Mouse (Mus musculus): ENCODE data around the gene Socs7. TPM values are rescaled to one million over a fixed set of nuclear protein-coding genes. Genes with fewer than 3 reads are reported as not detected.
"Not testable (repeated sequence)": the region's sequence is repeated elsewhere in the genome, so short reads cannot be mapped to it uniquely, and the experiment has no call there.

Gene Socs7
- 10 to 100 TPM; 16.1 to 19.6 TPM for total RNA-seq (2021)
- long read RNA-seq, experiment 1, partial matches to known transcripts, result 0 of 4 reads
- long read RNA-seq, experiment 1, other reads (novel, unspliced or antisense), result 4 of 4 reads
- long read RNA-seq, experiment 2, partial matches to known transcripts, result 0 of 5 reads
- long read RNA-seq, experiment 2, other reads (novel, unspliced or antisense), result 5 of 5 reads

DNA sequence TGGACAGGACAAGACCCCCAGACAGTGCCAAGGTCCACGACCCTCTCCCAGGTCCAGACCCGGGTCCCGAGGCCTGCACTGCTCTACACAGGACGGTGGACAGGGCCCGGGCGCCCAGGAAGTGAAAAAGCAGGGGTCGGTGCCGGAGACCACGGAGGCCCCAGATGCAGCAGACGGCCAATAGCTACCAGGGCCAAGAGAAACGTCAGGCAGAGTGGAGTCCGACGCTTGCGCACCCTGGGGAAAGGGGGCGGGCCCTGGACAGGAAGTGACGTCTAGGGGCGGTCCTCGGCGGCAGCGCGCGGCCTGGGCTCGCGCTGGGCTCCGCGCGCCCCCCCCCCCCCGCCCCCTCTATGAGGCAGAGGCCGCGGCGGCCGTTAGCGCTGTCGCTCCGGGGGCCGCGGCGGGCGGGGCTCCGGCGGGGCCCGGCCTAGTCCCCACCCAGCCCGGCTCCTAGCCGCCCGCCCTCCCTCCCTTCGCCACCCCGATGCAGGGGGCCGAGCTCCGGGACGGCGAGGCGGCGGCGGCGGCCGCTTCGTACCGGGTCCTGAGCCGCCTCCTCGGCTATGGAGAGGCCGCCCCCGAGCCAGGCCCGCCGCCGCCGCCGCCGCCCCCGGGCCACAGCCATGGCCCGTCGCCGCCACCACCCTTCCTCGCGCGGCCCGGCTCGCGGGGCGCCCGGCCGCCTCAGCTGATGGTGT lies at the start of gene Socs7:
Socs7 (plus strand) TSS at position 604 of the 701 bp plus-strand sequence.
- intact Hi-C loops (cut with DNase I), result loop anchor here (5.0 kb wide), 1 partner anchor 105 kb away; no protein-coding TSS in a partner anchor
- peak; percentile 95 to 98 for DNase-seq

DNA sequence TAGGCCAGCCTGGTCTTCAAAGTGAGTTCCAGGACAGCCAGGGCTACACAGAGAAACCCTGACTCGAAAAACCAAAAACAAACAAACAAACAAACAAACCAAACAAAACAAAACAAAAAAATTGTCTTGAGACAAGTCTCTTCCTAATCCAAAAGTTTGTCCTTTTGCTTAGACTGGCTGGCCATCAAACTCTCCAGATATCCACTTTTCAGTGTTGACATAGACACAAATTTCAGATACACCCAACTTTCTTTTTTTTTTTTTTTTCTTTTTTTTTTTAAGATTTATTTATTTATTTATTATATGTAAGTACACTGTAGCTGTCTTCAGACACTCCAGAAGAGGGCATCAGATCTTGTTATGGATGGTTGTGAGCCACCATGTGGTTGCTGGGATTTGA lies 49.5 kb upstream of the Socs7 start:
- not testable (repeated sequence) for DNase-seq
- intact Hi-C loops (cut with DNase I), result loop anchor here (5.0 to 10.0 kb wide), 3 partner anchors 48 to 116 kb away; no protein-coding TSS in a partner anchor

DNA sequence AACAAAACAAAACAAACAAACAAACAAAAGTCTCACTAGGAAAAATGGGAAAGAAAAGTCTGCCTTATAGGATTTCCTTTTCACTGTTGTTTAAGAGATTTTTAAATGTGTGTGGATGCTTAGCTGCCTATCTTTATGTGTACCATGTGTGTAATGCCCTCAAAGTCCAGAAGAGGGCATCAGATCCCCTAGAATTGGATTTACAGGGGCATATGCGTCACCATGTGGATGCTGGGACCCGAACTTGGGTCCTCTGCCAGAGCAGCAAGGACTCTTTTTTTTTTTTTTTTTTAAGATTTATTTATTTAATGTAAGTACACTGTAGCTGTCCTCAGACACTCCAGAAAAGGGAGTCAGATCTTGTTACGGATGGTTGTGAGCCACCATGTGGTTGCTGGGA lies 48.2 kb upstream of the Socs7 start:
- intact Hi-C loops (cut with DNase I), result loop anchor here (2.0 to 10.0 kb wide), 4 partner anchors 33 to 117 kb away; partner anchors contain the start of gene Npepps
- DNase-seq, result no peak

DNA sequence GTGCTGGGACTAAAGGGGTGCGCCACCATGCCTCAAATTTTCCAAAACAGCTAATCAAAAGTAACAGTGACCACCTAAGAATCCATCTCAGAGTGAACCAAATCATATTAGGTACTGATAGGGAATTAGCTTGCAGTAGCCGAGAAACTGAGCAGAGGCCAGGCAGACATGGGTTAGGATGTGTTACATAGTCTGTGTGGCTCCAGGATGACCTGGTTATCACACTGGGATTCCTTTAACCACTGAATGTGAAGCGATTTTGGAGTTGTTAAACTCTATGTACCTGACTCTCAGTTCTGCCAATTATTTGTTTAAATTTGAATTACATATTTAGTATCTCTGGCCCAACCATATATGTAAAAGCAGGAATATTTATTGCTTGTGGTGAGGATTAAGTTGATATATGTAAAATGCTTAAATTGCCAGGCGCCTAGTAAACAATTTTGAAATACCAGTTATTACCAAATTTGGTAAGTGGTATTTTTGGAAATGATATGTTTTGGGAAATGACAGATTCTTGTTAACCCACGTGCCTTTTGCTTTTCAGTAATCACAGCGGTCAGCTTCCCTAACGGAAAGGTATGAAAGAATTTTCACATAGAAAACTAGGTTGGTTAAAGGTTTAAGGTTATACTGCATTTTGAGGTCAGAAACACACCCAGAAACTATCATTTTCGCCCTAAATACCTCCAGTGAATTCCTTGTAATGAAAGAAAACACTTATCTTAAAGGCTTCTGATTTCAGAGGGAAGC lies 47.4 kb upstream of the Socs7 start:
- no peak for DNase-seq
- intact Hi-C loops (cut with DNase I), result loop anchor here (2.0 to 10.0 kb wide), 4 partner anchors 34 to 118 kb away; partner anchors contain the start of gene Npepps

DNA sequence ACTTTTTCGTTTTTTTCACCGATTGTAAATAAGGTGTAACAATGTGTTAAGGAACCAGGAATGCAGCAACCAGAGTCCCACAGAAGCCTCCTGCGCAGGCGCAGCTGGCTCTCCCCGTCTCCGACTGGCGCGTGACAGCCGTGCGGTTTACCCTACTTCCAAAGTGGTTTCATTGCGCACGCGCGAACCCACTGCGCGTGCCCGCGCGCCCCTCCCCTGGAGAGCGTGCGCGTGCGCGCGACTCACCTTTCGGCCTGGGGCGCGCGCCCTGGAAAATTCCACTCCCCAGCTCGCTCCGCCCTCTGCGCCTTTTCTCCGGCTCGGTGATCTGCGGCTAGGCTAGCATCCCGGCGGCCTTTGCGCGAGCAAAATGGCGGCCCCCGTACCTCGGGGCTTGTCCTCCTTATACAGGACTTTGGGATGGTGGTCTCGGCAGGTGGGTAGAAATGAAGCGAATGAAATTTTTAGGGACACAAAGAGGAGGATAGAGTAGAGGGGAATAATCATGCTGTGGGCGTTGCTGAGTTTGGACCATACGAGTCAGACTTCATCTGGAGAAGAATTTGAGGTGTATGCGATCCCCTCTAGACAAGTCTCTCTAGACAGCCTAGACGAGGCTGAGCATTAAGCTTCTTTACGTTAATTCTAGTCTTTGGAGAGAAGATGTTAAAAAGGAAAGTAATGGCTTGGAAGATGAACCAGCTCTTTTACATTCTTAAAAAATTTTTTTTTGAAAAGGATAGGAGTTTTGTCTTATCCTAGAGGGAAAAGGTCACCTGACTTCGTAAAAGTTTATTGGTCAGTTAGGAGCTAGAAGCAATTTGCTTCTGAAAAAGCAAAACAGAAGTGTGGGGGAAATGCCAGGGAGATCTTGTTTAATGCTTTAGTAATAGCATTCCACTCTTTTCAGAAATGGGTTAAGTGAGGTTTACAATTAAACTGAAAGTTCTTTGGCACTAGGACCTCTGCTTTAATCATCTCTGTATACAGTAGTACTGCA lies 46.5 kb upstream of the Socs7 start, which contains the start of gene Mrpl45:
Mrpl45 (plus strand) TSS at position 213 of the 1,000 bp plus-strand sequence.
- DNase-seq, result peak; percentile 99 to 100
- intact Hi-C loops (cut with DNase I), result loop anchor here (2.0 to 10.0 kb wide), 2 partner anchors 35 to 51 kb away; partner anchors contain the start of gene Npepps

DNA sequence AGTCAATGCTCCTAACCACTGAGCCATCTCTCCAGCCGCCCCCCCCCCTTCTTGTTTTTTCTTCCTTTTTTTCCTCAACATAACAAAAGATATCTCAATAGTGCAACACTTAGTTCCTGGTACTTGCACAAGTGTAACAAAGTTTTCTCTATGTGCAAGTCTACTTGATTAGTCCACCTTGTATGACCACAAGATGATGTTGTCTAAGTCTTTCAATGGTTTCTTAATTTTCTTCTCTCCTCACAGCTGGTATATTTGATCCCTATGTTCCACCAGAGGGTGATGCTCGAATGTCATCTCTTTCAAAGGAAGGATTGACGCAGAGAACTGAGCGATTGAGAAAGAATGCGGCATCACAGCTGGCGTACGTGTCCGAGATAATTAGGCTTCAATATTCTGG lies 41.2 kb upstream of the Socs7 start:
- intact Hi-C loops (cut with DNase I), result loop anchor here (10.0 kb wide), 1 partner anchor 246 kb away; no protein-coding TSS in a partner anchor
- no peak for DNase-seq

DNA sequence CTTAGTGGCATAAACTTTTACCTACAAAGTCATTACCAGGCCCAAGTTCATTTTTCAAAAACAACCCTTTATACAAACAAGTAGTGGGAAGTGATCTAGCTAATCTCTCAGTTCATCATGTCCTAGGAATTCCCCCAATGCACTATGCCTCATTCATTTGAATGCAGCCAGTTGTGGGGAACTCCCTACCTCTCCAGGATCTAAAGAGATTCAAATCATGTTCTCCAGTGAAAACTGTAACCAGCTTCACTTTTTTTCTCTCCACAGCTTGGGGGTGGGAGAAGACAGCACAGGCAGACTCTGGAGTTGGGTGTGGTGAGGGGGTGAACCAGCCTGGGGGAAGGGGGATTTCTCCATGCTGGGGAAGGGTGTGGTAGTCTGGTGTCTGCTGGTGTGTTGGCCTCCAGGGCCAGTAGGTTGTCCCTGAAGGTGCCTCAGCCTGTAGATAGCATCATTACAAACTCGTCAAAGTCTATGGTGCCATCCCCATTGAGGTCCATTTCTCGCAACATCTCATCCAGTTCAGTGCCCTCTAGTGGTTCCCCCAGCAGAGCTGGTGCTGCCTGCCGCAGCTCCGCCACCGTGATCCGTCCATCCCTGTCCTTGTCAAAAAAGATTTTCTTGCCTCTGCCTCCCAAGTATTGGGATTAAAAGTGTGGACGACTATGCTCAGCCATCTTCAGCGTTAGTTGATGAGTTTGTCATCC lies 40.3 kb upstream of the Socs7 start:
- DNase-seq, result not testable (repeated sequence)
- intact Hi-C loops (cut with DNase I), result loop anchor here (10.0 kb wide), 1 partner anchor 247 kb away; no protein-coding TSS in a partner anchor

DNA sequence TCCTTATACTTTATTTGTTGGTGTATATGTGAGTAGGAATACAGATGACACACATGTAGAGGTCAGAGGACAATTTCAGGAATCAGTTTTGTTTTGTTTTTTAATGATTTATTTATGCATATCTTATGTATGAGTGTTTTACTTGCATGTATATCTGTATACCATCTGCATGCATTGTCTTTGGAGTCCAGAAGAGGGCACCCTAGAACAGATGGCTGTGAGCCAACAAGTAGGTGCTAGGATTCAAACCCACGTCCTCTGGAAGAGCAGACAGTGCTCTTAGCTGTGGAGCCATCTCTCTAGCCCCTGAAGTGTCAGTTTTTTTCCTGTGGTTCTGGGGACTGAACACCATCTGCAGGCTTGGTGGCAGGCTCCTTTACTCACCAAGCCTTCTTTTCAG lies 37.1 kb upstream of the Socs7 start:
- no peak for DNase-seq
- intact Hi-C loops (cut with DNase I), result loop anchor here (5.0 to 10.0 kb wide), 2 partner anchors 128 to 250 kb away; no protein-coding TSS in a partner anchor

DNA sequence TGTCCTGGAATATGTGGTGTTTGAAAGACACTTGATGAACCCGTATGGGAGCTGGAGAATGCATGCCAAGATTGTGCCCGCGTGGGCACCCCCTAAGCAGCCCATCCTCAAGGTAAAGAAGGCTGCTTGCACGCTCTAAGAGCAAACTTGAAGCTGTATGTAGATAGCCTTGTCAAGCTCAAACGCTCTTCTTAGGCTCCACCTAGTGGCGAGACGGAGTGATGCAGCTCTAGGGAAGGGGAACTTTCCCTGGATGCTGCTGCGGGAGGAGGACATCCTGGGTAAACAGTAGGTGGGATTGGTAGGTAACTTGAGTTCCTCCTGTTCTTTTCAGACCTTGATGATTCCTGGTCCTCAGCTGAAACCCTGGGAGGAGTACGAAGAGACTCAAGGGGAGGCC lies 34.2 kb upstream of the Socs7 start:
- intact Hi-C loops (cut with DNase I), result loop anchor here (5.0 to 10.0 kb wide), 2 partner anchors 131 to 253 kb away; no protein-coding TSS in a partner anchor

DNA sequence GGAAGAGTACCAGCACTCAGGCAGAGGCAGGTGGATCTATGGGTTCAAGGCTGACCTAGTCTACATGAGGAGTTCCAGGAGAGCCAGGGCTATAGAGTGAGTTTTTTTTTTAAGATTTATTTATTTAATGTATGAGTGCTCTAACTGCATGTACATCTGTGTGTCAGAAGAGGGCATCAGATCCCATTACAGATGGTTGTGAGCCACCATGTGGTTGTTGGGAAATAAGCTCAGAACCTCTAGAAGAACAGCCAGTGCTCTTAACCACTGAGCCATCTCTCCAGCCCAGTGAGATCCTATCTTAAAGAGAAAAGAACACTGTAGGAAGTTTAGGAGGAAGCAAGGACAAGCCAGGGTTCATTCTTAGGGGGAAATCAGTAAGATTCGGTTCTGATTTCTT lies 32.0 kb upstream of the Socs7 start:
- intact Hi-C loops (cut with DNase I), result no loop called here

More for the DNA sequence above, 34.2 kb upstream of the Socs7 start:
- peak; percentile 66 to 77 for DNase-seq

DNA sequence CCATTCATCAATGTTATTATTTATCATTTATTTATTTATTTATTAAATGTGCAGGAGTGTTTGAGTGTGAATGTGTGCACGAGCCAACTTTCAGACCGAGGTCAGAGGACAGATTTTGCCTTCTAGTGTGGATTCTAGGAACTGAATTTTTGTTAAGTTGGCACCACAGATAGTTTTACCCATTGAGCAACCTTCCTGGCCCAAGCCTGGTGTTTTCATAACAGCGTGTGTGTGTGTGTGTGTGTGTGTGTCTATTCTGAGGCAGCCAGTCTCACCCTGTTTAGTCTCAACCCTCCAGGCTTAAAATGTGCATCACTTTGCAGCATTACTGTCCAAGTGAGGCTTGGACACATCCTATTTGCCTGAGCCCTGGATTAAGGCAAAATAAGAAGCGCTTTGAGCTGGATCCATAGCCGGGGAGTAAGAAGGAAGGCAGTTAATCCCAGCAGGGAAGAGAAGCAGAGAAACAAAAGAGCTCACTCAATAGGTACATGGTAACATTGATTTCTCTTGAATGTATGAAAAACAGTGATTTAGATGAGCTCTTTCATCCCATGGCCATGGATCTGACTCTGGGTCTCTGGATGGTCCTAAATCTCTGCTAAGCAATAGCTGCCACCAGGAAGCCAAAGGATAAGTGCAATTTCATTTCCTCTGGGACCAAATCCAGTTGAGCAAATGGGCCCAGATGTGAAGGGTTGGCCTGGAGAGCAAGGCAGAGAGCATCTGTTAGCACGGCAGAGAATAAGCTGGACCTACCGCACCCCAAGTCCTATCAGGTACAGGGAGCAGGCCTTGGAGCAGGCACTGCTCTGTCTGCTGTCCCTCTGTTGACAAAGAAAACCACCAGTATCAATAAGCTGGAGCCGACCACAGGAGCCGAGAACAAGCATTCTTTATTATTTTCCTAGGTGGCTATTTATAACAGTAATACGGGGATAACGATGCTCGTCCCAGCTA lies 30.8 kb upstream of the Socs7 start:
- intact Hi-C loops (cut with DNase I), result no loop called here

More for the DNA sequence above, 32.0 kb upstream of the Socs7 start:
- no peak for DNase-seq

DNA sequence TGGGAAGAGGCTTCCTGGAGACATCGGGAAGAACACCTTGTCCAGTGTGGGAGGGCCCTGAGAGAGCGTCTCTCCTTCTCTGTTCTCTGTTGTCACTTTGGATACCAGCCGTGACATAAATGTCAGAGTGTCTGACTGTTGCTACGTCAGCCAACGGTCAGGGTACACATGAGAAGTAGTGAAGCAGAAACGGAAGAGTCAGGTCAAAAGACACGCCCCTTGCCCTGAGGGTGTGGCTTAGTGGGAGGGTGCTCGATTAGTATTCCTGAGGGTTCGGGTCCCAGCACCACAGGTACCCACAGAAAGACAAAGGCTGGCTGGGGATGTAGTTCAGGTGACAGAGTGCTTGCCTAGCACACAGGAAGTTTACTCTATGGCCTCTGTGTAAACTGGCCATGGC lies 29.3 kb upstream of the Socs7 start:
- intact Hi-C loops (cut with DNase I), result no loop called here

More for the DNA sequence above, 30.8 kb upstream of the Socs7 start:
- DNase-seq, result no peak

DNA sequence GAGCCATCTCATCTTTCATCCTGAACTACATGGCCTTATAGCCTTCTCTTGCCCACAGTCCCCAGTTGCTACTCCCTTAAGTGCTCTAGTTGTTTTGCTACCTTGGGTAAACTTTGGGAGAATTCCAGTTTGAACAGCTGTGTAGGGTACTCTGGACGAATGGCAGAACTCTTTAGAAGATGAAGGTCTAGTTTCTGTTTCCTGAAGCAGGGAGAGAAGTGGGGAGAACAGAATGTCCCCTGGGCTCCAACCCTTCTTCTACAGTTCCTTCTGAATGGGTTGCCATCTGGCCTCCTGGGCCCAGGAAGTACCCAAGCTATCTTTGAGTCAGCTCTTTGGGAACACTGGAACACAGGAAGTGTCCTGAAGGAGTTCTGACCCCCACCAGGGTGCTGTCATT lies 28.5 kb upstream of the Socs7 start:
- intact Hi-C loops (cut with DNase I), result no loop called here
- no peak for DNase-seq

More for the DNA sequence above, 29.3 kb upstream of the Socs7 start:
- DNase-seq, result no peak

DNA sequence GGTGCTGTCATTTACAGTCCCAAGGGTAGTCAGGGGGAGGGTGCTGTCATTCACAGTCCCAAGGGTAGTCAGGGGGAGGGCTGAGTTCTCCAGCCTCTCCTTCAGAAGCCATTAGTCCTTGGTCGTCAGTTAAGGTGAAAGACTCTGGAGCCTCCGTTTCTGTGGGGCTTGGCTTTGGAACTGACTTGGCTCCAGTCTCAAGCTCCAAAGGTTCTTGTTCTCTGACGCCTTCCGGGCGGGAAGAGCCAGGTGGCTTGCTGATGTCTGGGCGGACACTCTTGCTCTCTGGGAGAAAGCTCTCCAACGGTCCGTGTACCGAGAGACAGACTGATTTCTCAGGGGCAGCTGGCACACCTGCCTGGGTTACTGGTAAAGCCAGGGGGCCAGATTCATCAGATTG lies 28.0 kb upstream of the Socs7 start:
- intact Hi-C loops (cut with DNase I), result no loop called here
- no peak for DNase-seq

DNA sequence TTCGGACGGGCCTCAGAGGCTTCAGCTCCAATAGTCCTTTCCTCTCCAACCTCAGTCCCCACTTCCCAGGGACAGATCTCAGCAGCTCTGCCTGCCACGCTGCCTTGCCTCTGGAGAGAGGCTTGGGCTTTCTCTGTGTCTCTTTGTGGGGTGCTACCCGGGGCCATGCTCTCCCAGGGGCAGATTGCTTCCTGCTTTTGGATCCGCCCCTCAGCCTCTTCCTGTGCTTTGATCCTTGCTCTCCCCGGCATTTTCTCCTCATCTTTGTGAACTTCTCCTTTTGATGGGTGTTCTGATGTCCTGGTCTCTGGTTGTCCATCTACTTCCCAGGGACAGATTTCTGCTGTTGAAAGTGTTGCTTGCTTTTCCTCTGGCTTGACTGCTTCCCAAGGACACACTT lies 26.1 kb upstream of the Socs7 start:
- intact Hi-C loops (cut with DNase I), result no loop called here
- DNase-seq, result no peak

DNA sequence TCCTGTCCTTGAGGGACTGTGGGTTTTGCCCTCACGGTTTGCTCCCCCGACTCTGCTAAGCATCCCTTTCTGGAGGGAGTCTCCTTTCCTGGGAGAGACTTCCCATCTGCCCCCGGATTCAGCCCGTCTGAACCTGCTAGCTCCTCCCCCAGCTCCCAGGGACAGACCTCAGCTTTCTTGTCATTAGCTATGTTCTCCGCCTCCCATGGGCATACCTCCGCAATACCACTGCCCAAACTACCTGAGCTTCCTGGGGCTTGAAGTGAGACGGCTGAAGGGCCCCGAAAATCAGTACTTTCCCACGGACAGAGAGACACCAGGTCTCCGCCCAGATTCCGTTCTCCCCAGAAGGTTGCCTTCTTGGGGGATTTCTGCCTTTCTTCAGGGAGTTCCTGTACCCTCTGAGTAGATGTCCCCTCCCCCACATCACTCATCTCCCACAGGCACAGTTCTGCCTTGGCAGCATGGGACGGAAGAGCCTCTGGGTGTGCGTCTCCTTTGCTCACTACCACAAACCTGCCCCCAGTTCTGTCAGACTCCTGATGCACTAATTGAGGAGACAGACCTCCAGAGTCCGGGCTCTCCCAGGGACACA lies 25.5 kb upstream of the Socs7 start:
- intact Hi-C loops (cut with DNase I), result no loop called here
- no peak for DNase-seq

DNA sequence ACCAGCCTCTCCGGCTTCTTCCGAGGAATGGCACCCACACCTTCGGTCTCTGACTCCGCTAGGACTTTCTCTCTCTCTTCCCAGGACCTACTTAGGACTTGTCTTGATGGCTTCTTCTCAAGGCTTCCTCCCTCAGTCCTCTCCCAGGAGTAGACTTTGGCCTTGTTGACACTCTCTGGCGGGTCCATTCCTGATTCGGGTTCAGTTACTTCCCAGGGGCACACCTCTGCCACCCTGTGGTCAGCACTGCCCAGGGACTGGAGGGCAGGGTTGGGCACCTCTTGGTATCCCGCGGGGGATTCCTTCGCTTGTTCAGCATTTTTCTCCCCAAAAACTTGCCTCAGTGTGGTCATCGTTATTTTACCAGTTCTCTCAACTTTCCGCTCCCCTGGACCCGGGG lies 25.0 kb upstream of the Socs7 start:
- intact Hi-C loops (cut with DNase I), result no loop called here
- no peak for DNase-seq
